Mouse (Mus musculus) cortical plate, adult 2 months (tissue): Measurements from ENCODE around the gene Dapk3.

ENCODE experiments used
- CTCF ChIP-seq: fragments of 200-500 bp; IDR thresholded peaks from 2 replicates; pipeline ENCODE4 v1.5.1; 2011; ENCODE audit warnings: mild to moderate bottlenecking, control low read depth, low read length; ENCODE audit not compliant: insufficient read depth; ENCODE audit errors: extremely low read depth
- POLR2A ChIP-seq: fragments of 200-500 bp; IDR thresholded peaks from 2 replicates; pipeline ENCODE4 v1.6.1; 2011; ENCODE audit warnings: mild to moderate bottlenecking, low read length, control low read depth; ENCODE audit not compliant: insufficient read depth; ENCODE audit errors: extremely low read depth

DNA sequence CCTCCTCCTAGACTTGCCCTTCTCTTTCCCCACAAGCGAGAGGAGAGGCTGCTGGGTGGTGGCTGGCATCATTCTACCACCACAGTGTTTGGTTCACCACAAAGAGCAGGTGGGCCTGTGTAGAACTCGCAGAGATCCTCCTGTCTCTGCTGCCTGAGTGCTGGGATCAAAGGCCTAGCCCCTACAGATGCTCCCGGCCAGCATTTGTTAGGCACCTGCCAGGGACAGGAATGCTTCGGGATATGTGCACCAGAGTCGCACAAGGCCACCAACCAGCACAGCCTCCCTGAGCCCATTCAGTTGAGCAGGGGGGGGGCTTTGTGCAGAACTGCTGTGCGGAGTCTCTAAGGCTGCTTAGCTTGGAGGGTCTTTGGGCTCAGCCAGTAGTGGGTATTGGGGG, 37.5 kb upstream of the Dapk3 start:
- TF ChIP-seq CTCF (no peak), POLR2A (no peak)
